Mouse (Mus musculus) forebrain, embryonic 14.5 days (tissue): ENCODE data around the gene Rassf3. TPM values are rescaled to one million over a fixed set of nuclear protein-coding genes. Genes with fewer than 3 reads are reported as not detected.

Source experiments
- ATAC-seq: fragments of 200-750 bp; cut with Nextera tagmentation; 2 replicates; pipeline ENCODE4 v1.8.0; 2017; ENCODE audit warnings: mild to moderate bottlenecking, moderate library complexity
- DNase-seq: peaks from one replicate; pipeline ENCODE4 v3.0.0-alpha.2; 2015; ENCODE audit warnings: low spot score
- H3K27ac ChIP-seq: fragments of 300-500 bp; sonication (generic); 2 replicates; pipeline ENCODE4 v1.5.1; 2014; ENCODE audit warnings: low read depth, mild to moderate bottlenecking, control low read depth, low read length, moderate library complexity
- H3K27me3 ChIP-seq: fragments of 300-500 bp; sonication (generic); replicated peaks from 2 replicates; pipeline ENCODE4 v1.6.1; 2014; ENCODE audit warnings: low read length, control low read depth, mixed read lengths; ENCODE audit not compliant: control insufficient read depth, insufficient read depth
- H3K36me3 ChIP-seq: fragments of 300-500 bp; sonication (generic); 2 replicates; pipeline ENCODE4 v1.6.1; 2014; ENCODE audit warnings: low read length, control low read depth; ENCODE audit not compliant: control insufficient read depth, insufficient read depth
- H3K4me1 ChIP-seq: fragments of 300-500 bp; sonication (generic); 2 replicates; pipeline ENCODE4 v1.6.1; 2014; ENCODE audit warnings: antibody characterized with exemption, low read length, control low read depth; ENCODE audit not compliant: control insufficient read depth, insufficient read depth
- H3K4me2 ChIP-seq: fragments of 300-500 bp; sonication (generic); 2 replicates; pipeline ENCODE4 v1.6.1; 2014; ENCODE audit warnings: mild to moderate bottlenecking, control low read depth, low read length
- H3K4me3 ChIP-seq: fragments of 300-500 bp; sonication (generic); 2 replicates; pipeline ENCODE4 v1.5.1; 2014; ENCODE audit warnings: low read depth, low read length, control low read depth
- H3K9ac ChIP-seq: fragments of 300-500 bp; sonication (generic); 2 replicates; pipeline ENCODE4 v1.6.1; 2014; ENCODE audit warnings: mild to moderate bottlenecking, low read length, control low read depth, moderate library complexity
- H3K9me3 ChIP-seq: fragments of 300-500 bp; sonication (generic); replicated peaks from 2 replicates; pipeline ENCODE4 v1.6.1; 2016; ENCODE audit warnings: low read length, control low read depth, mixed read lengths; ENCODE audit not compliant: control insufficient read depth
- WGBS: fragments of 180-500 bp; shearing (Covaris S2); extraction: QIAGEN DNeasy Blood & Tissue Kit; methylation state at CpG from one replicate; pipeline ENCODE4 v1.1.7; 2014; 5-methylcytosine and 5-hydroxymethylcytosine counted together
- polyA plus RNA-seq: library from polyadenylated mRNA; unstranded; fragments of >200 nt; fragmentation: Nextera tagmentation; extraction: Ambion mirVana; gene quantifications from 2 replicates; pipeline ENCODE4 v1.2.1, GENCODE M21; 2014

Gene Rassf3
- polyA plus RNA-seq, 1 experiment from 2014 or later: 4.4 TPM

- H3K4me2 ChIP-seq: no peak overlapping the region
- DNase-seq: no peak
- WGBS: 95% methylated on average over 3 of the region's 3 CpGs
- ATAC-seq: no peak
- H3K36me3 ChIP-seq: peaks cover 88% of the 10 kb centered on the region
- no peak overlapping the region for H3K4me3 ChIP-seq
- H3K9me3 ChIP-seq: no peaks in the 10 kb centered on the region
- no peak overlapping the region for H3K9ac ChIP-seq
- no peaks in the 10 kb centered on the region for H3K27me3 ChIP-seq
- no peaks in the 10 kb centered on the region for H3K4me1 ChIP-seq
- H3K27ac ChIP-seq: no peak overlapping the region
Measured at GRCm38 (mm10) chr10:121379387-121379786, 96.8 kb downstream of the Rassf3 start.

GRCm38 (mm10) chr10:121376530-121377271 is 99.4 kb downstream of the Rassf3 start:
- Histone ChIP-seq H3K4me1 (no peaks in the 10 kb centered on the region), H3K27me3 (no peaks in the 10 kb centered on the region), H3K4me3 (no peak overlapping the region), H3K36me3 (peaks cover 82% of the 10 kb centered on the region), H3K4me2 (no peak overlapping the region), H3K9me3 (no peaks in the 10 kb centered on the region), H3K27ac (no peak overlapping the region), H3K9ac (no peak overlapping the region)
- no peak for DNase-seq
- ATAC-seq: no peak
- 92% methylated on average over 24 of the region's 24 CpGs for WGBS

GRCm38 (mm10) chr10:121375649-121376493 is 100.3 kb downstream of the Rassf3 start:
- H3K36me3 ChIP-seq: peaks cover 78% of the 10 kb centered on the region
- no peak overlapping the region for H3K4me3 ChIP-seq
- no peak overlapping the region for H3K27ac ChIP-seq
- no peak for ATAC-seq
- no peak for DNase-seq
- H3K4me1 ChIP-seq: no peaks in the 10 kb centered on the region
- no peaks in the 10 kb centered on the region for H3K27me3 ChIP-seq
- no peak overlapping the region for H3K9ac ChIP-seq
- no peaks in the 10 kb centered on the region for H3K9me3 ChIP-seq
- no peak overlapping the region for H3K4me2 ChIP-seq
- WGBS: 86% methylated on average over 24 of the region's 24 CpGs

- no peak for ATAC-seq
- Histone ChIP-seq H3K9ac (no peak overlapping the region), H3K4me2 (no peak overlapping the region), H3K9me3 (no peaks in the 10 kb centered on the region), H3K4me3 (no peak overlapping the region), H3K36me3 (peaks cover 70% of the 10 kb centered on the region), H3K4me1 (no peaks in the 10 kb centered on the region), H3K27me3 (no peaks in the 10 kb centered on the region), H3K27ac (no peak overlapping the region)
- 92% methylated on average over 17 of the region's 17 CpGs for WGBS
- no peak for DNase-seq
Measured at GRCm38 (mm10) chr10:121374693-121375620, 101.2 kb downstream of the Rassf3 start.

DNA sequence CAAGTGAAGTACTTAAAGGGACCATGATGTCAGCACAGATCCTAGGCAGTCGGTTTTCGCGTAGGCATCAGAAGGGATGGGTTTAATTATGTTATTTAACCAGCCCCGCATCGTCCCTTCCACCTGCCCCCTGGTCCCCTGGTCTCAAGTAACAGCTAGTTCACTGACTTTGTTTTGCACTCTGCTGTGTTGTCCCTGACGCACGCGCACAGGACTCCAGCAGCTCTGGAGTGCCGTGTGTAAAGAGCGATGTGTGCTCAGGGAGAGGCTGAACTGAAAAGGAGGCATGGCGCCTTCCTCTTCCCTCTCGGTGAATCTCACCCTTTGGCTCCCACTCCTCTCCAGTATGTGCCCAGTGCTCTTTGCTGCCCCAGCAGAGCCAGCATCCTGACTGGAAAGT is 102.1 kb downstream of the Rassf3 start:
- Histone ChIP-seq H3K4me3 (no peak overlapping the region), H3K9me3 (no peaks in the 10 kb centered on the region), H3K4me1 (no peaks in the 10 kb centered on the region), H3K9ac (no peak overlapping the region), H3K36me3 (peaks cover 61% of the 10 kb centered on the region), H3K27me3 (no peaks in the 10 kb centered on the region), H3K27ac (no peak overlapping the region), H3K4me2 (no peak overlapping the region)
- DNase-seq (no peak), ATAC-seq (no peak)
- WGBS: 73% methylated on average over 12 of the region's 12 CpGs

GRCm38 (mm10) chr10:121370777-121371176 is 105.4 kb downstream of the Rassf3 start:
- no peak for DNase-seq
- WGBS: 93% methylated on average over 6 of the region's 6 CpGs
- peaks cover 33% of the 10 kb centered on the region for H3K36me3 ChIP-seq
- no peak overlapping the region for H3K4me3 ChIP-seq
- H3K27ac ChIP-seq: no peak overlapping the region
- peaks cover 3% of the 10 kb centered on the region; the same call in 1 of the 2 replicates for H3K4me1 ChIP-seq
- H3K4me2 ChIP-seq: no peak overlapping the region
- H3K9ac ChIP-seq: no peak overlapping the region
- no peak for ATAC-seq
- H3K9me3 ChIP-seq: no peaks in the 10 kb centered on the region
- H3K27me3 ChIP-seq: no peaks in the 10 kb centered on the region

- Histone ChIP-seq H3K27ac (no peak overlapping the region), H3K9me3 (no peaks in the 10 kb centered on the region), H3K36me3 (peaks cover 17% of the 10 kb centered on the region), H3K4me3 (no peak overlapping the region), H3K4me1 (peaks cover 6% of the 10 kb centered on the region; the same call in 1 of the 2 replicates), H3K27me3 (no peaks in the 10 kb centered on the region), H3K4me2 (no peak overlapping the region), H3K9ac (no peak overlapping the region)
- WGBS: 94% methylated on average over 18 of the region's 18 CpGs
- no peak for ATAC-seq
- DNase-seq: no peak
Measured at GRCm38 (mm10) chr10:121368783-121369465, 107.2 kb downstream of the Rassf3 start.

DNA sequence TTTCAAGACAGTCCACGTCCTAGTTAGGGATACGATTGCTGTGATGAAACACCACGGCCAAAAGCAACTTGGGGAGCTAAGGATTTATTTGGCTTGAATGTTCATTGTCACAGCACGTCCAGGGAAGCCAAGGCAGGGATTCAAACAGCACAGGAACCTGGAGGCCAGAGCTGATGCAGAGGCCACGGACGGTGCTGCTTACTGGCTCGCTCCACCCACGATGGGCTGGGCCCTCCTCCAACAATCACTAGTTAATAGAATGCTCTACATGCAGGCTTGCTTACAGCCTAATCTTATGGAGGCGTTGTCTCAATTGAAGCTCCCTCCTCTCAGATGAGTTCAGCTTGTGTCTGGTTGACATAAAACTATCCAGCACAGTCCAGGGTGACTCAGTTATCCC is 108.4 kb downstream of the Rassf3 start:
- no peak for ATAC-seq
- Histone ChIP-seq H3K9ac (no peak overlapping the region), H3K36me3 (peaks cover 8% of the 10 kb centered on the region; the same call in 1 of the 2 replicates), H3K4me2 (no peak overlapping the region), H3K4me3 (no peak overlapping the region), H3K9me3 (no peaks in the 10 kb centered on the region), H3K4me1 (peaks cover 6% of the 10 kb centered on the region; the same call in 1 of the 2 replicates), H3K27me3 (no peaks in the 10 kb centered on the region), H3K27ac (no peak overlapping the region)
- WGBS: 87% methylated on average over 9 of the region's 9 CpGs
- no peak for DNase-seq
